Mouse (Mus musculus): ENCODE data around the gene Grik1.

DNA sequence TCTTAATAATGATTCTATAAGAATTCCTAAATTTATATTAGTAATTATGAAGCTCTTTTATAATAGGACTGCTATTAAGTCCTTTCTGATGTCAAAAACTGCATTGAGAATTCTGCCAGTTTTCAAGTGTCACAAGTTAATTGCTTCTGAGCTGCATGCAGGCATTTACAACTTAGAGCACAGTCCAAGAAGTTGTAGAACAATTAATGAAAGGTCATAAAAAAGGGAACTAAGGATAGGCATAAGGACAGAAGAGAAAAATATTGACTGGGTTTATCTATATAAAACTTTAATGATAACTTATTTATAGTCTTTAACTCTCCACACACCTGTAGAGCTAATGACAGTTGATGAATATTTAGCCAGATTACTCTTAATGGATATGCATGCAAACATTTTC lies 123.5 kb downstream of the Grik1 start:
- TF ChIP-seq CTCF (IDR thresholded peaks at IDR 0.05; ENCODE audit: extremely low read depth, insufficient read length, insufficient replicate concordance, low read depth, low read length) (no peak), POLR2A (IDR thresholded peaks at IDR 0.05; ENCODE audit: low read depth, low read length) (no peak)
